Mouse (Mus musculus) right cerebral cortex, postnatal 14 days (tissue): ENCODE measurements at regions not wholly inside any gene's neighbourhood (a gene's known extent, or its start where the extent isn't known, plus 50 kb on each side); places are given as distances from the start of the nearest gene placed in this dataset.

ENCODE experiments used
- DNase-seq: peaks from one replicate; pipeline ENCODE4 v3.0.0; 2022

DNA sequence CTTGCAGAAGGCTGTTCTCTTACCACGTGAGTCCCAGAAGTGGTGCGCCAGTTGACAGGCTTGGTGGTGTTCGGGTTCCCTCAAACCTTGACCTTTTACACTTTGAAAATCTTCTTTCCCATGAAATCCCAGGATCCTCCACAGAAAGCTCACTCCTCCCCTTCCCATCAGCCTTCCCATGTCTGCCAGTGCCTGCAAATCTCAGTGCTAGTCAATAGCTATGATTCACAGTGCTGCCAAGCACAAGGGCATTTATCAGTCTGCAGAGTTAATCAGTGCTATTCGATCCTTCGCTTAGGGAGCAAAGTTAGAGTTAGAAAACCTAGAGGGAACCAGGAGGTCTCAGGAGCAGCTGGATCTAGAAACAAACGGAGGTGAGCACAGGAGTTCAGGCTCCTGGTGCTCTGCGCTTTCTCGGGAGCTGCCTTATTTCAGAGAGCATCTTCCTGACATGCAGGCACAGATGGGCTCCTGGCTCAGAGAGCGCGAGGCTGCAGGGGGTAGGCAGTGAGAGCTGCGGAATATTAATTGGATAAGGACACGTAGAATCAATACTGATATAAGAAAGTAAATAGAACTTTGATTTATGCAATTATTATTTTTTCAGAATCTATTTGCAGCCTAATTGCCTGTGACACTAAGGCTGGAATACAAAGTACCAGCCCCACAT lies 190.0 kb upstream of the Tgfbr2 start:
- no peak for DNase-seq

DNA sequence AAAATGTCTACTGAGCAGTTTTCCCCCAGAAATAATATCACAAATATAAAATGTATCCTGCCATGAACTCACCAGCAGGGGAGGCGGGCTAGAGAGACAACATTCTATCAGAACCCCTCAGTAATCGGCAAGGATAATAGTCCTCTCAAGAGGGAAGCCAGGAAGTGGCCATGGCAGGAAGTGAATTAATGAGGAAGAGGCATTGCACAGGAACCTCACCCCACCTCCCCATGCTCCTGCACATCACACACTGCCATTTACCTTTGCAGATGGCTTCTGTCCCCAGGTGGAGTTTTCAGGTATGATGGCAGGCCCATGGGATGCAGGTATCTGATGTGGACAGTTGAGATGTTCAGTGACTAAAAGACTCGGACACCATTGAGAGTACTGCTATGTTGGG lies 185.9 kb upstream of the Tgfbr2 start:
- no peak for DNase-seq

DNA sequence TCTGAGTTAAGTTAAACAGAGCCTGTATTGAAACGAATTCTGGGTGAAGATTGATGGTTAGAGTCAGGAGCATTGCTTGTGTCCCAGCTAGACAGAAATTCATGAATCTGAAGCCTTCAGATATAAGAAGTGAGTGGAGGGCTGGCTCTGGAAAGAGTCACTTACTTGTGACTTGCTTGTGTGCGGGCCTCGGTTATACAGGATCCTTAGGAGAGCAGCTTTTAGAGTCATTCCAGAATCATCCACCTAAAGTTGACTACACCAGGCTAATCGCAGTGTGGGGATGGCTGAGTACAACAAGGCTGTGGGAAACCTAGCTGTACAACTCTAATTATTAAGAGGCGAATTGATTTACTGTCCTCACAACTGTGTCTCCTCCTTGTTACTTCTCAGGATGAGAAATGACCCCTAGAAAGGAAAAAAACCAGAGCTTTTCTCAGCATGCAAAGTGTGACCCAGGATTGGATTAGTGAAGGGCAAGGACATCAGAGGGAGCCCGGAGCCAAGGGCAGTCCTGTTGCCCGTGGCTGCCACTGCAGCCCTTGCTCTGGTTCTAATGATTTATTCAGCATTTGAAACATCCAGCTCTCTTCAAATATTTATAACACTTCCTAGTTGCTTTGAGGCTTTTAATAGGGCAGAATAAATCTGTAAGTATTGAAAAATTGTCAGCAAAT lies 179.0 kb upstream of the Tgfbr2 start:
- DNase-seq = no peak

DNA sequence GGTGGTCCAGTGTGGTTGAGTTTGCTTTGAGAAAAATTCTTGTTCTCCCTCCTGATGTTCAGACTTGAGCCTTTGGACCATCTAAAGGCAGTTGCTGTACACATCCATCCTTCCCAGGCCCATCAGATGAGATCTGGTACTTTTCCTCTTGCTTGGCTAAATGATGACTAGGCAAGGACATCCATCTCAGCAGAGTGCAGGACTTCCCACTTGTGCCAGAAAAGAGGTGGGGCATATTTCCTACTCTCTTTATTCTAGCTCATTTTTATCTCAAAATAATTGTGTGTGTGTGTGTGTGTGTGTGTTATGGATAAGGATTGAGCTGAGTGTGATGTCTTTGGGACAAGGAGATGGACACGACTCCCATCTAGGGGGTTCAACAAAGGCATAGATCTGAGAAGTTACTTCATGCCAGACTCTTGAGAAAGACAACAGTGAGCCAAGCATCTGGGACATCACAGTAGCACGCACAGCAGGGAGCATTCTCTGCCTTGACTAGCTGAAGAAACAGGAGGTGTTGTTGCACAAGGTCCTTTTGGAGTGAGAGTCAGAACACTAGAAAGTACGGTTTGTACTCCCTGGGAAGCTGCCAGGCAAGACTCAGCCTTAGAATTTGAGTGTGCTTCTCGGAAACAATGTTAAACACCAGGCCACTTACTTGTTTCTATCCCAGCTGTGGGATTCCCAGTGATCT lies 177.8 kb upstream of the Tgfbr2 start:
- no peak for DNase-seq

DNA sequence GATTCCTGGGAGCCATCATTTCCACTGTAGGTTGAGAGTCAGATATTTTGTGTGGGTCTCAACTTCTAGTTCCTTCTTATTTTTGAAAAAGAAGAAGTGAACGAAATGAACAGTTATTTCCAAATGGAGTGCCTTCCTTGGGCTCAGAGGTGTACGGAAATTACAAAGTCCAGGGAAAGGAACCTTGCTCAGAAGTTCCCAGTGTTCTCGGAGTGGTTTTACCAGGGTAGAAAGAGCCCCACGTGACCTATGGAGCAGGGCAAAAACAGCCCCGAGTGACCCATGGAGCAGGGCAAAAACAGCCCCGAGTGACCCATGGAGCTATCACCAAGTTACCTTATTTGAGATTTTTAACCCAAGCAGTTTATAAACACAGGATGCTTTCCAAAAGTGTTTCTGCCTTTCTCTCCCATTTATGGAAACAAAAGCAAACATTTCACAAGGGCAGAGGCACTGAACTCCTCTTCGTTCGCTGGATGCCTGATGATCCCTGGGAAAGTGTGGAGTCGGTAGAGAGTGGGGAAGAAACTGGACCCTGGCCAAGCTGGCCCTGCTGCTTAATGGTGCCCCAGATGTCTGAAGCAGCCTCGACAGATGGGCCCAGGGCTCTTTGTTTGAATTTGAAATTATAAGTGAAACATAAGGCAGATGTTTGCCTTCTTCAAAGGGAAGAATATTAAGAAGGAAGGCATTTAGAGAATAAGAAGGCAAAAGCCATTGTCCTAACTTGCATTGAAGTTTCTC lies 175.8 kb upstream of the Tgfbr2 start:
- no peak for DNase-seq

DNA sequence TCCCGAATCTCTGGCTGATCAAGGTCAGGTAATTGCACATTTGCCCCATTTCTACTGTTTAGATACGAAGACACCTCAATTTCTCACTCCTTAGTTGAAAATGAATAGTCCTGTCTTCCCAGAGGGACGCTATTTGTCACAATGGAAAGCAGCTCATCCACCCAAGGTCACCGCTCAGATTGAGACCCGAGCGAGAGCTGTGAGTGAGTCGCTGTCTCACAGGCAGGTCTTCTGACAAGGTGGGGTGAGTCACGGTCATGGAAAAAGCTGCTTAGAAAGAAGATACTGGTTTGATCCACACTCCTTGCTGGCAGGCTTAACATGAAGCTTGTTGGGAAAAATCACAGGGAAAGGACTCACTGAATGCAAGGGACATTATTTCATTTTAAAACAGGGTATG lies 171.9 kb upstream of the Tgfbr2 start:
- DNase-seq = no peak

DNA sequence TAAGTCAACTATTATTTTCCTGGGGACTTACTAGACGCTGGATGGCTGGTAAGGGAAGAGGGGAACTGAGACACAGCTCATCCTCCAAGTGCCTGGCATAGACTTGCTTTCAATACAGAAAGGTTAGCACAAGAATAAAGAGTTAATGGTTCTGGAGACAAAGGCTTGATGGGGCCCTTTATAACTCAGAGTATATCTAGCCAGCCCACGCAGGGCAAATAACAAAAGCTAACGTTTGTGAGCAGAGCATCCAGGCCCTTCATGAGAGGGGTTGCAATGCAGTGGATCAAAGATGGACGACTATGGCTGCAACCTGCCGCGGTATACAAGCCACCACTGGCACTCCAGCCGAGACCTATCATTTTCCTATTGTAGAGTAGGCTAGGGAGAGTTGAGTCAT lies 171.3 kb upstream of the Tgfbr2 start:
- DNase-seq = no peak

DNA sequence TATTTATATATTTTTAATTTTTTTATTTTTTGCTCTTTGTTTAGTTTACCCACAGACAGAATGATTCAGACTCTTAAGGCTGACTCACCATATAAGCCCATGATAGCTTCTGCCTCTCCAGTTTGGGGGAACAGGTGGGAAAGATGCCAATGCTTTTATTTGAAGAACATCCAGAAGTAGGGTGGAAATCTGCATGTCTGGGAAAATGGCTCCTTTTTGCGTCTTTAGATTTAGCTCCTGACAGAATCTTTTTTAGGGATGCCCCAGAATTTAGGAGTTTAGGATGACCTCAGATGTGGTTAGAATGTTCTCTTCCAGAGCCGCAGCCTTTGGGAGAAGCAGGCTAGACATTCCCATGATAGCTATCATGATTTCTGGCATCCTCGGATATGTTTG lies 167.9 kb upstream of the Tgfbr2 start:
- no peak for DNase-seq

DNA sequence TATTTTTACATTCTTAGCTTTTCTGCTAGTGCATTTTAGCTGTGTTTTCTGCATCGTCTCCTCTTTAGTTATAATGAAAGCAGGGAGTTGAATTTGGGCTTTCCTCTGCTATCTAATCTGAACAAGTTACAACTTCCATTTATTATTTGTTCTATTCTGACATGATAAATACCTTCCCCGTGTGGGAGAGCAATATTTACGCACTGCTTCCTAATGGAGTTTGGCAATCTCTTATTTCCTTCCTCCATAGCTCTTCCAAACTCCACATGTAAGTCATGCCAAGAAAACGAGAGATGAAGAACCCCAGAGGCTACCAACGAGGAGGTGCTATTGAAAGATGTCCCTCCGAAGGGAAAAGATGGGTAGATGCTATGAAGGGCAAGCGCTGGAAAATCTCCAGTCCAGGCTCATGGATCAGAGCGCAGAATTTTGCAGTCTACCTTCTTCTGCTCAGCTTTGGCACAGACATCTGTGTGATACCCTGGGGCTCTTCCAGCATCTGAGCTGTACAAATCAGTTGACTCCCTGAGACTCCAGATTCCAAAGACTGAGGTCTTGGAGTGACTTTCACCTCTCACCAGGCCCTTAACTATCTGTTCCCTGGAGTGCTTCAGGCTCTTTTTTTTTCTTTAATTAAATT lies 167.4 kb upstream of the Tgfbr2 start:
- no peak for DNase-seq

DNA sequence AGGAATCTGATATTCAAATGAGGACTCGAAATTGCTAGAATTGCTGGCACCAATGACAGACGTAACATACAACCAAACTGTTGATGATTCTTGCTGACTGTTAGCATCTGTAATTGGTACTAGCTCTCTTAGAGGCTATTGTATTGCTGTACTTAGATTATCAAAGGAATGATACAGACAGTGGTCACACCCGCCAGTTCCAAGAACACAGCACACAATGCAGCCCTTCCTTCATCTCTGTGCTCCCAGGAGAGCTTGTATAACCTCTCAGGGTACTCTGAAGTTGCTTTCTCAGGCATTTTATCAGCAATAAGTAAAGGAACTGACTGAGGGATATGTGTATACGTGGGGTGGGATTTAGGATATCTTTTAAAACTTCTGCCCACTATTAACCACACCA lies 166.8 kb upstream of the Tgfbr2 start:
- no peak for DNase-seq

DNA sequence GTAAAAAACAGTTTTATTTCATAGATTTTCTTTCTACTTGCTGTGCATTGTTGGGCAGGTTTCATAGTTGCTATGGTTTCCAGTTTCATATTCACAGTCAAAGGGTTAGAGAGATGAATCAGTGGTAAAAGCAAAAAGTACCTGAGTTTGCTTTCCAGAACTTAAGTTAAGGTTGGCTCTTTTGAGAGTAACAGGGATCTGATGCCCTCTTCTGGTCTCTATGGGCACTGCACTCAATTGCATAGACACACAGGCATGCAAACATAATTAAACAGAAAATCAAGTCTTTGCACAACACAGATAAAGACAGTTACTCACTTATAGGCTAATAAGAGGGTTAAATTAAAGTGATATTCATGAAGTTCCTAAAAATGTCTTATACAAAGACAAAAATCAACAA lies 165.8 kb upstream of the Tgfbr2 start:
- DNase-seq = peak; percentile 16

DNA sequence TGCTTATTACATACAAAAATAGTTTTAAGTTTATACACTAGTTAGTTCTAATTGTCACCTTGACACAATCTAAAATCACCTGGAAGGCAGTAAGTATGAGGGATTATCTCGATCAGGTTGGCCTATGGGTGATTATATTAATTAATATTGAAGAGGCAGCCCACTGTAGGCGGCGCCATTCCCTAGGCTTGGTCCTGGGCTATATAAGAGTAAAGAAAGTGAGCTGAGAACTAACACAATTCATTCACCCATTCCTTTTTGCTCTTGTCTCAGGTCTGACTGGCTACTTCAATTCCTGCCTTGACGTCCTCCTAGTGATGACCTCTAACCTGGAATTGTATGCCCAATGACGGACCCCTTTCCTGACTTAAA lies 163.6 kb upstream of the Tgfbr2 start:
- DNase-seq = no peak

DNA sequence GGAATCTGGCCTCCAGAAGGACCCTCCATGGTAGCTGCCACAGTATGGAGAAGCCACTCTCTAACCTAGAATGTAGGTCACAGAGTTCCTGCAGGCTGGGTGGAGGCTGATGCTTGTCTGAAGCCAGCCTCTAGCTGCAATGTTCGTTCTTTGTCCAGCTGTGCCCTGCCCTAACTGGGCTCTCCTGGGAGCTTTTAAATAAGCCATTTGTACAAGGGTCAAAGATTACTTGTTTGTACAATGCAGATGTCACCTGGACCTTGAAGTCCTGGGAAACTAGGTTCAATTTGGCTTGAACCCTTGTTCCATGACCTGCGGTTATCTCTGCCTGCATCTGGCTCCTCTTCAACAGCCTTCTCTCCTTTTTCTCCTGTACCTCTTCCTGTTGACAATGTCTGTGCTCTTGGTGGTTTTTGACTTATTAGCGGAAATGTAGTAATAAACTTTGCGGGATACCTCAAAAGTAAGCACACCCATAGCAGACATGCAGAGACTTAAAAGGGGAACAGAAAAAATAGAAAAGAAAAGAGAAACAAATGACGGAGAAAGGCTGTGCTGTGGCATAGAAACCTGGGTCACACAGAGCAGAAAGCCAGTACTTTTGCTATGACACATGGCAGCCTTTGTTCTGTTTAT lies 163.1 kb upstream of the Tgfbr2 start:
- no peak for DNase-seq

DNA sequence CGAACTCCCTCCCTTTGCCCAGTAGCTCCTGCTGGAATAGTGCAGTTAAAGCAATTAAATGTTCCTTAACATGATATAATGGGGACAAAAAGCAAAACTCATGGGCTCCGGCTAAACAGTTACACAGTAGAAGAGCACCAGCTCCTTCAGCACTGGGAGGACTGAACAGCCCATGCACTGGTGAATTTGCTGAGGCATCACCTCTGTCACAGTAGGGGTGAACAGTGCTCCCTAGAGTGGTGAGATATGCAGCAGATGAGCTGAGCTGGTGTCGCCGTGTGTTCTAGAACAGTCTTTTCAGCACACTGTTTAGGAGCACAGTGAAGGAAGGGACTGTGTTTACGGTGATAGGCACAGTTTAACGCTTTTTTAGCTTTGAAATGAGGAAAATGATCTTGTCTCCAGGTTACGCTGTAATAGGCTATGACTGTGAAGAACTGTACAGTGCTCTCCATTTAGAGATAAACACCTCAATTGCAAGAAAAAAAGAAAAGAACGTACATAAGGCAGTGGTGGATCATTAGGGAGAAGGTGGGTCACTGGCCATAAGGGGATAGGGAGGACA lies 162.4 kb upstream of the Tgfbr2 start:
- DNase-seq = no peak

DNA sequence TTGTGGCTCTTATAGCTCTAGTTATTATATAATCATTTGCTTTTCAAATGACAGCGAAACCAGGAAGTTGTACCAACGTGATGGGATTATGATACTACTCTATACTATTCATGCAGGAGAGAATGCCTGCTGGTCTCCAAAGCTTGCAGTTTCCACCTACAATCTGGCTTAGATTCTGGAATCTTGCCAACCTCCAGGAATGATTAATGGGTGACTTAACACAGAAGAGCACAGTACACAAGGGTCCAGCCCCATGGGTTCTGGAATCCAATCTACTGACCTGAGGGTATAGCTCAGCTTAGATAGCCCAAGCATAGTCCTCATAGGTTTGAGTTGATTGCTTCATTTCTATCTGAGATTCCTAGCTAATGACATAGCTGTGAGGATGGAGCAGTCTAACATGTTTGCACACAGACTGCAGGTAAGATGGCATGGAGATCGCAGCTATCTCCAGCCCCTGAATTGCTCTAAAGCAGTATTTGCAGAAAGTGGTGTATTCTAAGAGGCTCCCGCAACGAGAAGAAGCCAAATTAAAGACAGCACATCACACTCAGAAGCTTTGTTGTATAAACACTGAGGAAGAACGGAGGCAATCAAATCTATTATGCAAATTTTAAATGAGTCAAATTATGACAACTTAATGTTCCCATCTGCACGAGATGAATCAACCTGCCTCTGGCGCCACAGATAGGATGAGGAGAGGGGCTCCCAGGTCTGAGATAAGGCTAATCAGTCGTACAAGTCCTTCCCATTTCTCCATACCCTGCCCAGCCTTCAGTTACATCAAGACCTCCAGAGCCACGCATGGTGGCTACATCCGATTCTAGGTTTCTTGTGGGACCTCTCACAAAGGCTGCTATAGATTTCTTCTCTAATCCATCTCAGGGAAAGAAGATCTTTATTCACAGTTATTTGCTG lies 160.7 kb upstream of the Tgfbr2 start:
- no peak for DNase-seq

DNA sequence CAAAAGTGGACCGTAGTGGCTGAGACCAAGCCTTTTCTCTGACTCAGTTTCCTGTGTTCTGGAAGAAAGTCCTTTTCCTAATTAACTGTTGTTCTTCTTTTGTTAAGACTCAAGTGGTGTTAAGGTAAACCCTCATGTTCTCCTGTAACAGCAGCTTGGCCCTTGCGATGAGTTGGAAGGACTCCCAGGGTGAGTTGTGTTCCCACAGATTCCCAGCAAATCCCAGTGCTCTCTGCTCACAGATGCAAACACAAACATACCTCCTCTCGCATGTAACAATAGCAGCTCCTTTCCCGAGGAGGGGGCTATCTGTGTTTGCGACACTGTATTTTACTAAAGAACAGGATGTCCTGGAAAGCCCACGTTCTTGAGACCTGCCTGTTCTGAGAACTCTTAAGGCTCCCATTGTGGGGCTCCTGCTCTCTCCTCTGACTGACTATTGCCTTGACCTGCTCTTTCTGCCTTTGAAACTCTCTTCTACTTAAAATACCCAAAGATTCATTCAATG lies 158.8 kb upstream of the Tgfbr2 start:
- no peak for DNase-seq

DNA sequence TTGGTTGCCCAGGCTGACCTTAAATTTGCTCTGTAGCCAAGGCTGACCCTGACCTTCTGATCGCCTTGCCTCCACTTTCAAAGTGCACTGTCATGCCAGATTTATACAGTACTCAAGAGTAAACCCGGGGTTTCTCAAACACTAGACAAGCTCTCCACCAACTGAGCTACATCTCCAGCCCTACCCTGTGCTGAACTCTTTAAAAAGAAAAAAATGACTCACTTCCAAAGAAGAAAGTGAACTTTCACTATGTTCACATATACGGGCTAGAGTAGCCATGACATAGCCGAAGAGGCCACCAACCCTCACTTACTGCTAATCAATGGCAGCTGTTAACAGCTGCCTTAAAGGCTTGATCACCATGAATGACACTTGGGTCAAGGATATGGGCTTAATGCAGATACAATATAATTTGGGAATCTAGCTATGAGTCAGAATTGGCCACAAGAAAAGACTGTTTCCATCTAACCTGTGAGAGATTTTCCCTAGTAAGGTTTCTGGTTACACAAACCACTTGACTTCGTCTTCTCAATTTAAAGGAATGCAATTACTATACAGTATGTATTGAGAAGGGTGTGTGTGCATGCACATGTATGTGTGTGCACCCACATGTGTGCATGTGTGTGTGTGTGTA lies 157.4 kb upstream of the Tgfbr2 start:
- DNase-seq = no peak

DNA sequence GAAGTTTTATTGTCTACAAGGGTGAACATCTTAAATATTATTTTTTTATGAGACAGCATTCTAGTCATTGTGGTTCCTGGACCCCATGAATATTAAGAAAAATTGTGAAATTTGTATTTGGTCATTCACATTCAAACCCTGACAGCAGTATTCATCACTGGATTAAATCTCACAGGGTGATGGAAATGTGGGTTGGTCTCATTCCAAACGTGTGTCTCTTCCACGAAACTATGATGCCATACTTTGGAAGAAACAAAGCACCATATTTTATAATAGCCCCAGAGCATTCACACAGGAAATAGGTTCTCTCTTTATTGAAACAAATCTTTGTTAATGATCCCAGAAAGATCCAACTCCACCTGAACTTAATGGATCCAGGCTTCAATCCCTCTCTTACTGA lies 156.2 kb upstream of the Tgfbr2 start:
- DNase-seq = no peak

DNA sequence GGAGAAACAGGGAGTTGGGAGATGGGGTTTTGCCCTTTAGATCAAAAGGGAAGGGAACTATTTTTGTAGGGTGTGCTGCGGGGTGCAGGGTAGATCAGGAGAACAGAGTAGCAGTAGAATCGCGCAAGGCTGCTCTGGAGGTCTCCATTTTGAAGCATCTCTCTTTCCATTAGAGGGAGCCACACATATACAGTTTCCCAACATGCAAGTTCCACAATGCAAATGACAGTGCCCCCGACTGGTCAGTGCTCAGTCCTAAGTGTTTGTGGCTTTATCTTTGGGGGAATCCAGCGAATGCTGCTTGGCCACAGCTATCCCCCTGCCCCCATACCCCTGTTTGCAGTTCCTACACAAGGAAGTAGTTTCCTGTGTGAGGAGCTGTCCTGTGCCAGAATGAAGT lies 155.6 kb upstream of the Tgfbr2 start:
- DNase-seq = no peak

DNA sequence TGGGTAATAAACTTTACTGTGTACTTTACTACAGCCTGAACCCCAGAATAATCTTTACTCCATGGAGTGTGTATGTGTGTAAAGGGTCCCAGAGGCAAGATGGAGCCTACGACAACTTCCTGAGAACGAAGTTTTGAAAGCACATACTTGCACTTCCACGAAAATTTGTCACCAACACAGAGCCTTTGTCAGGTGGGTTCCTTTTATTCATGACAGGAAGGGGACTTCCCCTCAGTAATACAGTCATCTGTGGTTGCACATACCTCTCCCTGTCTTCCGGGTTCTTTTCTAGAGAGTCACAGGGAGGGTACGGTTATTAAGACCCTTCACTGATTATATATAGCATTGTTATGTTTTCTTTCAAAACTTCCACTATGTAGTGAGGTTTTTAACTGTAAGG lies 154.0 kb upstream of the Tgfbr2 start:
- no peak for DNase-seq

DNA sequence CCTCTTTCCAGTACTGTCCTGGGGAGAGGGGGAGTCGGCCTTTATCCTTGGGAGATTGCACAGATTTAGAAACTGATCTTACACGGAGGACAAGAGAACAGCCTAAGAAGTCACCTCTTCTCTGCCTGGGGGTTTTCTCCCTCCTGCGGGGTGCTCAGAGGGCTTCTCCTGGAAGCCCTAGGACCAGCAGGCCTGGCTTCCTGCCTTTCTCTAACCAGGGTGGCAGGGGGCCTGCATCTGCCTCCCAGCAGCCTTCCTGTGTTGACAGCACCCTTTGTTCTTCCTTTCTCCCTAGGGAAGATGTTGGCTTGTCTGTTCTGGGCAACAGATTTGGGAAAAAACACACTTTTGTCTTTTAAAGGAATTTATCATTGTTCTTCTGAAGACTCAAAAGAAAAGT lies 153.0 kb upstream of the Tgfbr2 start:
- no peak for DNase-seq
